Mouse (Mus musculus) heart, embryonic 14.5 days (tissue): ENCODE measurements at regions not wholly inside any gene's neighbourhood (a gene's known extent, or its start where the extent isn't known, plus 50 kb on each side); places are given as distances from the start of the nearest gene placed in this dataset.

ENCODE experiments used
- ATAC-seq: fragments of 200-750 bp; cut with Nextera tagmentation; 2 replicates; pipeline ENCODE4 v1.8.0; 2017; ENCODE audit warnings: low read depth, moderate TSS enrichment; ENCODE audit not compliant: insufficient number of reproducible peaks, insufficient read depth, low FRiP score
- H3K27ac ChIP-seq, 2 experiments: fragments of 200-500 bp in 1 of 2; fragments of 300-500 bp in 1 of 2; sonication (generic) in 1 of 2; replicated peaks in 1 of 2; 2 replicates each; pipeline ENCODE4 v1.5.1; 2012 to 2014; ENCODE audit warnings: low read depth in 2 of 2, low read length in 2 of 2, control low read depth in 1 of 2, mild to moderate bottlenecking in 1 of 2, mixed read lengths in 1 of 2; ENCODE audit not compliant: control insufficient read depth in 1 of 2, insufficient read depth in 1 of 2
- H3K27me3 ChIP-seq: fragments of 300-500 bp; sonication (generic); 2 replicates; pipeline ENCODE4 v1.6.1; 2014; ENCODE audit warnings: mild to moderate bottlenecking, low read length, control low read depth; ENCODE audit not compliant: control insufficient read depth, insufficient read depth
- H3K36me3 ChIP-seq: fragments of 300-500 bp; sonication (generic); 2 replicates; pipeline ENCODE4 v1.6.1; 2014; ENCODE audit warnings: mild to moderate bottlenecking, control low read depth, low read length, mixed read lengths; ENCODE audit not compliant: control insufficient read depth, insufficient read depth
- H3K4me1 ChIP-seq, 2 experiments: fragments of 200-500 bp in 1 of 2; fragments of 300-500 bp in 1 of 2; sonication (generic) in 1 of 2; 2 replicates each; pipeline ENCODE4 v1.6.1; 2012 to 2014; ENCODE audit warnings: low read length in 2 of 2, control low read depth in 1 of 2, mixed read lengths in 1 of 2; ENCODE audit not compliant: control insufficient read depth in 2 of 2, insufficient read depth in 2 of 2
- H3K4me2 ChIP-seq: fragments of 300-500 bp; sonication (generic); 2 replicates; pipeline ENCODE4 v1.6.1; 2014; ENCODE audit warnings: mild to moderate bottlenecking, low read length
- H3K4me3 ChIP-seq, 2 experiments: fragments of 200-500 bp in 1 of 2; fragments of 300-500 bp in 1 of 2; sonication (generic) in 1 of 2; 2 replicates each; pipeline ENCODE4 v1.5.1; 2012 to 2014; ENCODE audit warnings: low read length in 2 of 2, mild to moderate bottlenecking in 2 of 2, control low read depth in 1 of 2, low read depth in 1 of 2, moderate library complexity in 1 of 2; ENCODE audit not compliant: control insufficient read depth in 1 of 2, insufficient read depth in 1 of 2
- H3K9ac ChIP-seq: fragments of 300-500 bp; sonication (generic); 2 replicates; pipeline ENCODE4 v1.6.1; 2014; ENCODE audit warnings: mild to moderate bottlenecking, low read length
- H3K9me3 ChIP-seq: fragments of 300-500 bp; sonication (generic); 2 replicates; pipeline ENCODE4 v1.6.1; 2016; ENCODE audit warnings: low read length, control low read depth; ENCODE audit not compliant: control insufficient read depth
- WGBS: fragments of 180-500 bp; shearing (Covaris S2); extraction: QIAGEN DNeasy Blood & Tissue Kit; methylation state at CpG from one replicate; pipeline ENCODE4 v1.1.7; 2014; 5-methylcytosine and 5-hydroxymethylcytosine counted together

DNA sequence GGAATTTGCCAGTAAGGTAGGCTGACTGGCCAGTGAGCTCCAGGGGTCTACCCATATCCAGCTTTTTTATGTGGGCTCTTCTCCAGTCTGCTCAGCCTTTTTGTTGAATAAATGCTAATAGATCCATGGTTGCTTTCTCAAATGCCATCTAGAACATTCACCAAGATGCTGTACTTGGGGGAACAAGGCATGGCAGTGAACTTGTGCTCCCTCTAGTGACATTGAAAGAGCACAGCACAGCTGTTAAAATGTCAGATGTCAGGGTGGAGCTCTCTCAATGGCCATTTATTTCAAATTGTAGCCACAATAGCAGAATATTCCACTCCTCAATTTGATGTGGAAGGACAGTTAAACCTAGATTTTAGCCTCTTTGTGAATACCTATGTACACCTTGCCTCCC is 86.3 kb downstream of the Kcnk1 start:
- Histone ChIP-seq H3K4me2 (no peak overlapping the region), H3K9ac (no peak overlapping the region), H3K27ac (no peak overlapping the region), H3K4me3 (no peak overlapping the region), H3K36me3 (no peaks in the 10 kb centered on the region), H3K4me1 (no peaks in the 10 kb centered on the region), H3K9me3 (no peaks in the 10 kb centered on the region), H3K27me3 (no peaks in the 10 kb centered on the region)
- ATAC-seq: no peak

DNA sequence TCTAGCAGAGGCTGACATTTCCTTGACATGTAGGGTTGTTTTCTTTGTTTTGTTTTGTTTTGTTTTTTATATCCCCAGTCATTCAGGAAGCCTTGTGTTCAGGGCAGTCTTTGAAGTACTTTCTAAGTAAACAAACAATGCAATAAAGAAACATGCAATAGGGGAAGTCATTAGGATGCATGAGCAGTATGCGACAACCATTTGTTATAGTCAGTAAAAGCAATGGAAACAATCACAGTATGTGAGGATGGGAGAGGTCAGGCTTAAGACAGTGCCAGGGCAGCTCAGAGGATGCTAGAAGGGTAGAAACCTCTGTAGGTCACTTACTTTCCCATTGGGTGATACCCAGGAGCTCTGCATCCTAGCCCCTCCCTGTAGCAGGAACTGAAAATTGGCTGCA is 87.9 kb downstream of the Kcnk1 start:
- Histone ChIP-seq H3K4me1 (no peaks in the 10 kb centered on the region), H3K36me3 (no peaks in the 10 kb centered on the region), H3K9me3 (no peaks in the 10 kb centered on the region), H3K9ac (no peak overlapping the region), H3K4me3 (no peak overlapping the region), H3K27me3 (no peaks in the 10 kb centered on the region), H3K27ac (no peak overlapping the region), H3K4me2 (no peak overlapping the region)
- WGBS: 58% methylated on average over 1 of the region's 1 CpGs
- no peak for ATAC-seq

DNA sequence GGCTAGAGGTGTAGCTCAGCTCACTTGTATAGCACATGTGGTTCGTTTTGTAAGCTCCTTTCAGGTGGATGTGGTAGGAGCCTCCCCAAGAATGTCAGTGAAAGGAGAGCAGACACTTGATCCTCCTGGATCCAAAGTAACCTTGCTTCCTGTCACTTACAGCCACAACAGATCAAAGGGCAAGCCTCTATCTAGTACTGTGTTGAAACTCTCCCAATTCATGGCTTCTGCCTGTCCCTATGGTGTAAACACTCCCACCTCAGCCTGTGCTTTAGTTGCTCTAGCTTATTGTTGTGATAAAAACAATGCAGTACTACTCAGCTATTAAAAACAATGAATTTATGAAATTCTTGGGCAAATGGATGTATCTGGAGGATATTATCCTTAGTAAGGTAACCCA is 95.8 kb downstream of the Kcnk1 start:
- Histone ChIP-seq H3K4me3 (no peak overlapping the region), H3K9me3 (0 out of 2 replicates have a peak, but pooled peaks cover 3% of the 10 kb centered on the region), H3K4me1 (no peaks in the 10 kb centered on the region), H3K9ac (no peak overlapping the region), H3K27me3 (no peaks in the 10 kb centered on the region), H3K27ac (no peak overlapping the region), H3K36me3 (no peaks in the 10 kb centered on the region), H3K4me2 (no peak overlapping the region)
- ATAC-seq: no peak
- 48% methylated on average over 1 of the region's 1 CpGs for WGBS

DNA sequence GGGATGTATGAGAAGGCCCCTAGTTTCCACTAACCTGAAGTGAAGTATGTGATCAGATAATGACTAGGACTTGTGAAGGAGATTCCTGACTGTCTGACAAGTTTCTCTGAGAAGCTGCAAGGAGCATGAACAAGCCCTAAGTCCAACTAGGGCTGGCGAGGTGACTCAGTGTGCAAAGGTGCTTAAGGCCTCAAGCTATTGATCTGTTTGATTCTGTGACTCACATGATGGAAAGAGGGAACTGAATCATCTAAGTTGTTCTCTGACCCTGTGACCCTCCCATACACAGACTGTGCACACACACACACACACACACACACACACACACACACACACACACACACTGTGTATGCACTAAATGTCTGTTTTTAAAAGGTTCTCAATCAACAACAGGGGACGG is 99.0 kb downstream of the Kcnk1 start:
- 49% methylated on average over 2 of the region's 2 CpGs for WGBS
- Histone ChIP-seq H3K27me3 (no peaks in the 10 kb centered on the region), H3K4me1 (no peaks in the 10 kb centered on the region), H3K9me3 (no peaks in the 10 kb centered on the region), H3K9ac (no peak overlapping the region), H3K27ac (no peak overlapping the region), H3K36me3 (no peaks in the 10 kb centered on the region), H3K4me3 (no peak overlapping the region), H3K4me2 (no peak overlapping the region)
- no peak for ATAC-seq

DNA sequence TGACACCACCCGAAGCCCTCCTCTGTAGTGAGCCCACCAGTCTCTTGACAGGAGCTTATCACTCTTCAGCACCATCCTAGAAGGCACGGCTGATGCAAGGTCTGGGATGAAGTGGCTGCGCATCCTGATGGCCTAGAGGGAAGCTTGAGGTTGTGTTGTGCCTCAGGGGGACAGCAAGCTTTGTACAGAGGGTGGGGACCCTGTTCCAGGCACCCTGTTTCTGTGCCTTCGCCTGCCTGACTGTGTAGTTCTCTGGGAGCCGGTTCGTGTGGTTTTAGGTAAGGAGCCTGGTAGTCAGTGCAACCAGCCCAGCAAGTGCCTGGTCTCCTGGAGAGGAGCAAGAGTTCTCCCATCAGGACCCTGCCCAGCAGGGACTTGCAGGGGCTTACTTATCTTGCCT is 101.1 kb downstream of the Kcnk1 start:
- 58% methylated on average over 6 of the region's 6 CpGs for WGBS
- Histone ChIP-seq H3K9me3 (no peaks in the 10 kb centered on the region), H3K36me3 (no peaks in the 10 kb centered on the region), H3K27me3 (no peaks in the 10 kb centered on the region), H3K27ac (no peak overlapping the region), H3K4me3 (no peak overlapping the region), H3K4me2 (no peak overlapping the region), H3K9ac (no peak overlapping the region), H3K4me1 (no peaks in the 10 kb centered on the region)
- ATAC-seq: no peak

DNA sequence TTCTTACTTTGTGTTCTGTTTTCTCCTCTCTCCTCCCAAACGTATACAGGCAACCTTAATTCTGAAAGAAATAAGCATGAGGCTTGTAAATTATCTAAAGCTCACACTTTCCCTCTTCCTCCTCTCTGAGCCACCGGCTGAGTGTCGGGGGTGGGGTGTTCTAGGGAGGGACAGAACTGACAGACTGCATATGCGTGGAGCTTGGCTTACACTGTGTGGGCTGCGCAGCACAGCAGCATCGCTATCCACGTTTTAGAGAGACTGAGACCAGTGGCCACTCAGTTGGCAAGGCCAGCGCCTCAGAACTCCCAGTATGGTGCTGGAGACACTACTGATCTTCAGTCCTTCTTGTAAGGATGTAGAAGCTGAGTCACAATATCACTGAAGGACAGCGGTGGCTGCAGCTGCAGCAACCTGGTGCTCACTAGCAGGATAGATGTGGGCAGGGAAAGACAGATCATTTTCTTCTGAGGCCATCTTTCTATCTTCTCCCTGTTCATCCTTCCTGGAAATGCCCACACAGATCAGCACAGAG is 101.7 kb downstream of the Kcnk1 start:
- H3K27me3 ChIP-seq: no peaks in the 10 kb centered on the region
- ATAC-seq: no peak
- no peaks in the 10 kb centered on the region for H3K9me3 ChIP-seq
- WGBS: 50% methylated on average over 9 of the region's 9 CpGs
- no peak overlapping the region for H3K9ac ChIP-seq
- no peaks in the 10 kb centered on the region for H3K4me1 ChIP-seq
- no peak overlapping the region for H3K4me2 ChIP-seq
- no peak overlapping the region for H3K27ac ChIP-seq
- no peaks in the 10 kb centered on the region for H3K36me3 ChIP-seq
- no peak overlapping the region for H3K4me3 ChIP-seq

DNA sequence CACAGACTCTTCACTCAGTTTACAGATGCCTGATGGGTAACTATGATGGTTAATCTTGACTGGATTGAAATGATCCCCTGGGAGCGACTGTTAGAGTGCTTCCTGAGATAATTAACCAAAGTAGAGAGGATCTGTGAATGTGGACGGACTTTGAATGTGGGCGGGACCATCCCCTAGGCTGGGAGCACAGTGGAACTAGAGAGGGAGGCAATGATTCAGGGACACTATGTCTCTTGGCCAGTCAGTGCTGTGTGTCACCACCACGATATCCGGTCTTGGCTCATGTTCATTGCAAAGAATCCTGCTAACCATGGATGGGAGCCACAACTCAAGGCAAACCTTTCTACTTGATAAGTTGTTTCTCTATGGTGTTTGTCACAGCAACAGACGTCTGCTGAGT is 103.9 kb downstream of the Kcnk1 start:
- Histone ChIP-seq H3K4me1 (no peaks in the 10 kb centered on the region), H3K27ac (no peak overlapping the region), H3K27me3 (no peaks in the 10 kb centered on the region), H3K9ac (no peak overlapping the region), H3K36me3 (no peaks in the 10 kb centered on the region), H3K9me3 (0 out of 2 replicates have a peak, but pooled peaks cover 6% of the 10 kb centered on the region), H3K4me3 (no peak overlapping the region), H3K4me2 (no peak overlapping the region)
- 78% methylated on average over 6 of the region's 6 CpGs for WGBS
- no peak for ATAC-seq

DNA sequence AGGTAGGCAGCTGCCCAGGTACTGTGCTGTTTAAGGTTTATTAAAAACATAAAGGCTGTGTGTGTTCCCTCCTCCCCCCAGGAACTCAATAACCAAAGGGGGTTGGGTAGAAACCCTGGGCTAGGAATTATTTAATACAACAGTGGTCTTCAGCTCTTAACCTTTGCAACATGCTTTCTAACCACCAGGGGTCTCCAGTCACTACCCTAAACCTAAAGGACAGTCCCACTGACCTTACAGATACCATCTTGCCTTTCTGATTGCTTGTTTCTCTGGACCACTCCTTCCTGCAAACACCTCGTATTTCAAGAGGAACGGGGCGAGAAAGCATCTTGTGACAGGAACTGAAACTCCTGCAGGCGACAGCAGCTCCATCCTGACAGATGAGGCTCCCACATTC is 104.9 kb downstream of the Kcnk1 start:
- no peak for ATAC-seq
- Histone ChIP-seq H3K4me1 (no peaks in the 10 kb centered on the region), H3K27me3 (no peaks in the 10 kb centered on the region), H3K36me3 (no peaks in the 10 kb centered on the region), H3K27ac (no peak overlapping the region), H3K9me3 (0 out of 2 replicates have a peak, but pooled peaks cover 6% of the 10 kb centered on the region), H3K4me3 (no peak overlapping the region), H3K4me2 (no peak overlapping the region), H3K9ac (no peak overlapping the region)
- WGBS: 73% methylated on average over 4 of the region's 4 CpGs
